Mouse (Mus musculus): ENCODE measurements around the gene Ypel3. TPM values are rescaled to one million over a fixed set of nuclear protein-coding genes. Genes with fewer than 3 reads are reported as not detected.
A peak's percentile ranks its signal among the peaks of the same experiment; 100 is the strongest.

Gene Ypel3
- polyA plus RNA-seq, 1 experiment from 2014 or later = 246 TPM

DNA sequence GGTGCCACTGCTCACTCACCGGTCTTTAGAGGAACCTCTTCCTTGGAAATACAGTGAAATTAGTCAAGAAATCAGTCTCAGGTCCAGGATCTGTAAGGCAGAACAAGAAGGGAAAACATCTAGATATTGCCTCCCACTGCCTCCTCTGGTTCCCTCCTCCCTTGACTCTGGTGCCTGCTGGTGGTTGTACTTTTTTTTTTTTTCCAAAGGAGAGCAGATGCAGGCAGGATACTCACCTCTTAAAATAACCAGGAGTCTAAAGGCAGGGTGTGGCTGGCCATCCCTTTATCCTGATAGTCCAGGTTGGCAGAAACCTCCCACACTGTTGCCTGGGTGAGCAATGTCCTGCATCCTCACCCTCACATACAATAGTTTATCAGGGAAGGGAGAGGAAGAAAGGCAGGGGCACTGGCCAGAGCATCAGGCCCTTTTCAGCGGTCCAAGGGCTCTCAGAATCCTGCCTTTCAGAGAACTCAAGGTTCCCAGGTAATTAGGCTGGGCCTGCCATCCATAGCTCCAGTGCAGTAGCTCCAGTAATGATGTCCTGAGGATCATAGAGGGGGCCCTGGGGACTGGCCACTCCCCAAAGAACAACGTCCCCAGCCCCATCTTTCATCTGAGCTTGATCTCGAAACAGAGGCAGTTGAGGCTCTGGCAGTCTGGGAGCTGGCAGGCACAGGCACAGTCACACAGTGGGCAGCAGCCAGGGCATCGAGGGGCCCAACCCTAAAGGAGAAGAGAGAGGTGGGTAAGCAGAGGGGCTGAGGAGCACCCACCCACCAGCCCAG is 23.7 kb downstream of the Ypel3 start:
- no peak overlapping the region; the same call in 1 of the 2 replicates for H3K27ac ChIP-seq (ENCODE audit: low read depth, low read length)
- peak overlapping the region; percentile 90 for H3K4me2 ChIP-seq (ENCODE audit: low read depth, low read length)
- H3K9ac ChIP-seq (replicated peaks; ENCODE audit: low read depth, low read length) = peak overlapping the region; percentile 87
- peaks cover 19% of the 10 kb centered on the region for H3K4me1 ChIP-seq (ENCODE audit: control insufficient read depth, insufficient read depth, low read length)
- ATAC-seq (ENCODE audit: low read depth) = no peak
- no peaks in the 10 kb centered on the region for H3K27me3 ChIP-seq (ENCODE audit: control insufficient read depth, insufficient read depth, low read length)
- peak overlapping the region; percentile 81 for H3K4me3 ChIP-seq (ENCODE audit: low read depth, low read length)
- H3K36me3 ChIP-seq (ENCODE audit: control insufficient read depth, insufficient read depth, low read length) = peaks cover 15% of the 10 kb centered on the region
- WGBS = 48% methylated on average over 5 of the region's 5 CpGs
- no peaks in the 10 kb centered on the region for H3K9me3 ChIP-seq (ENCODE audit: control insufficient read depth, low read length)

DNA sequence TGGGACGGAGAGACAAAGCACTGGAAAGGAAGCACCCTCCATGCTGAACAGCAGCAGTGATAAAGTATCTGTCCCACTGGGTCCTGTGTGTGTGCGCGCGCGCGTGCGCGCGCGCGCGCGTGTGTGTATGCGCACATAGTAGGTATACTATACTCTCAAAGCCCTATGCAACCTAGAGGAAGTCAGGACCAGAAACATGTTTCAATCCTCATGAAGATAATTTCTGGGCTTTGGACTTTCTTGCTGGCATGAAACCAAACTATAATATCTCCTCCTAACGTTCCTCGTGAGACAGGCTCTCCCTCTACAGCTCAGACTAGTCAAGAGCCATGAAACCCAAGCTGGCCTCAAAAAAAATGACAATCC is 24.3 kb downstream of the Ypel3 start:
- H3K27ac ChIP-seq (ENCODE audit: low read depth, low read length) = no peak overlapping the region
- H3K9ac ChIP-seq (replicated peaks; ENCODE audit: low read depth, low read length) = no peak overlapping the region

DNA sequence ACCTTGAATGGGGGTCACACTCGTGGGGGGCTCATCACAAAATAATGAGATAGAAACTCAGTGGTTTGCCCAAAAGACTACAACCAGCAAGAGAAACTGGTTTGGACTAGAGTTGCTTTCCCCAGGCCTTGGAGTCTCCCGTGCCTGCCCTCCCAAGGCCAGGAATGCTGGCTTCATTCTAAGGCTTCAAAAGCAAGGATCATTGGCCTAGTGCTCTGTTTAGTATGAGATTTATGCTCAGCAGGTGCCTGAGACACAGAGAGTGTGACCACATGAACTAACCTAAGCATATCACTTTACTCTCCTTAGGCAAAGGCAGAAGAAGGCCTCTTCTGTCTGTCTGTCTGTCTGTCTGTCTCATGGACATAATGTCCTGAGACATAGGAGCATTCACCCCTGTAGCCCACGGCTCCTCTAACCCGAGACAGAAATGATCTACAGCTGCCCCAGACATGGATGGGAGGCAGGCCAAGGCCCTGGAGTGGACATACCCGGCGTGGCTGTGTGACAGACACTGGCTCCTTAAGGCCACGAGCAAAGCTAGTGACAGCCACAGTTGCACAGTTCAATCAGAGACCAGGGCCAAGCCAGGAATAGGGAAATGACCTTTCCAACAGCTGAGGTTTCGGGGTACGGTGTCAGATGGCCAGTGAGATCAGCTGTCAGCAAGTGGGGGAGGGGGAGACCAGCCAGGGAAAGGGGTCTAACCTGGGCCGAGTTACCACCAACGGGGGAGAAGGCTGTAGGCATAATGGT is 25.6 kb downstream of the Ypel3 start:
- no peak overlapping the region for H3K9ac ChIP-seq (replicated peaks; ENCODE audit: low read depth, low read length)
- no peaks in the 10 kb centered on the region for H3K36me3 ChIP-seq (ENCODE audit: control insufficient read depth, insufficient read depth, low read length)
- no peaks in the 10 kb centered on the region for H3K27me3 ChIP-seq (ENCODE audit: control insufficient read depth, insufficient read depth, low read length)
- H3K4me1 ChIP-seq (ENCODE audit: control insufficient read depth, insufficient read depth, low read length) = peaks cover 12% of the 10 kb centered on the region
- WGBS = 83% methylated on average over 11 of the region's 11 CpGs
- H3K9me3 ChIP-seq (ENCODE audit: control insufficient read depth, low read length) = no peaks in the 10 kb centered on the region
- no peak for ATAC-seq (ENCODE audit: low read depth)
- H3K27ac ChIP-seq (ENCODE audit: low read depth, low read length) = no peak overlapping the region
- no peak overlapping the region for H3K4me3 ChIP-seq (ENCODE audit: low read depth, low read length)
- no peak overlapping the region for H3K4me2 ChIP-seq (ENCODE audit: low read depth, low read length)

More for the DNA sequence above, 24.3 kb downstream of the Ypel3 start:
- Histone ChIP-seq H3K27me3 (ENCODE audit: control insufficient read depth, insufficient read depth, low read length) (no peaks in the 10 kb centered on the region), H3K4me1 (ENCODE audit: control insufficient read depth, insufficient read depth, low read length) (peaks cover 19% of the 10 kb centered on the region), H3K4me3 (ENCODE audit: low read depth, low read length) (no peak overlapping the region), H3K9me3 (ENCODE audit: control insufficient read depth, low read length) (no peaks in the 10 kb centered on the region), H3K4me2 (ENCODE audit: low read depth, low read length) (no peak overlapping the region), H3K36me3 (ENCODE audit: control insufficient read depth, insufficient read depth, low read length) (peaks cover 11% of the 10 kb centered on the region)
- ATAC-seq (ENCODE audit: low read depth) = no peak
- 95% methylated on average over 16 of the region's 16 CpGs for WGBS

DNA sequence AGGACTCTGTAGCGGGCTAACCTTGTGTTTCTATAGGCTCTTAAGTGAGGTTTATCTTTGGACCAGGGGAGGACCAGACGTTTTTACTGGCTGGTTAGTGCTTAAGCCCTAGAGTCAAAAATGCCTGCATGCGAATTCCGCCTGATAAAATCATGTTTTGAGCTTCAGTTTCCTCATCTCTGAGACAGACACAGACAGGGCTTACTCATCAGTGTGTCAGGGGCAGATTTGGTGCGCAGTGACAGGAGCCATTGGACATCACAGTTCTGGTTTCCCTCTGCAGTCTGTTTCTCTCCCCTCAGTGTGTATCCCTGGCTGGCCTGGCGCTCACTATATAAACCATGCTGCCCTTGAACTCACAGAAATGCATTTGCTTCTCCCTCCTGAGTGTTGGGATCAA is 26.4 kb downstream of the Ypel3 start:
- H3K4me2 ChIP-seq (ENCODE audit: low read depth, low read length) = no peak overlapping the region
- no peak overlapping the region for H3K9ac ChIP-seq (replicated peaks; ENCODE audit: low read depth, low read length)
- no peak for ATAC-seq (ENCODE audit: low read depth)
- no peaks in the 10 kb centered on the region for H3K36me3 ChIP-seq (ENCODE audit: control insufficient read depth, insufficient read depth, low read length)
- H3K4me3 ChIP-seq (ENCODE audit: low read depth, low read length) = no peak overlapping the region
- no peaks in the 10 kb centered on the region for H3K9me3 ChIP-seq (ENCODE audit: control insufficient read depth, low read length)
- H3K27ac ChIP-seq (ENCODE audit: low read depth, low read length) = no peak overlapping the region
- no peaks in the 10 kb centered on the region for H3K27me3 ChIP-seq (ENCODE audit: control insufficient read depth, insufficient read depth, low read length)
- H3K4me1 ChIP-seq (ENCODE audit: control insufficient read depth, insufficient read depth, low read length) = peaks cover 8% of the 10 kb centered on the region; the same call in 1 of the 2 replicates
- 91% methylated on average over 6 of the region's 6 CpGs for WGBS

DNA sequence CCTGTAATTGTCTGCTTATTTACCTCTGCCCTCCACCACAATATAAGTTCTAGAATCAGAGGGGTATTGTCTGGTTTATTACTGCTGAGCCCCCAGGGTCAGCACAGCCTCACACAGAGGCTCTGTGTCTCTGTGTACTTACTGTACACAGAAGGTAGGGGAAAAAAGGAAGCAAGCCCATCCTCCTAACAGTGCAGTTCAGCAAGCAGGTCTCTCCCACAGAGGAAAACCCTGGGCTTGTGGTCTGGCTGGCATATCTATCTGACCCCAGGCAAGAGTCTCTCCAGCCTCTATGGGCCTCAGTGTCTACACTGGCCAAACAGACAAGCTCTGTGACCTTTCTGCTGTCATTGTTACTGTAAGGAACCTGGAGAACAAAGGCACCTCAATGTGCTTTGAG is 27.0 kb downstream of the Ypel3 start:
- H3K27me3 ChIP-seq (ENCODE audit: control insufficient read depth, insufficient read depth, low read length) = no peaks in the 10 kb centered on the region
- no peaks in the 10 kb centered on the region for H3K36me3 ChIP-seq (ENCODE audit: control insufficient read depth, insufficient read depth, low read length)
- no peak for ATAC-seq (ENCODE audit: low read depth)
- H3K9me3 ChIP-seq (ENCODE audit: control insufficient read depth, low read length) = no peaks in the 10 kb centered on the region
- H3K4me1 ChIP-seq (ENCODE audit: control insufficient read depth, insufficient read depth, low read length) = peaks cover 11% of the 10 kb centered on the region; the same call in 1 of the 2 replicates
- H3K9ac ChIP-seq (replicated peaks; ENCODE audit: low read depth, low read length) = no peak overlapping the region
- H3K4me3 ChIP-seq (ENCODE audit: low read depth, low read length) = no peak overlapping the region
- no peak overlapping the region for H3K27ac ChIP-seq (ENCODE audit: low read depth, low read length)
- no peak overlapping the region for H3K4me2 ChIP-seq (ENCODE audit: low read depth, low read length)

GRCm38 (mm10) chr7:126806956-126807355 is 30.2 kb downstream of the Ypel3 start:
- no peak overlapping the region for H3K27ac ChIP-seq (ENCODE audit: low read depth, low read length)
- no peak overlapping the region for H3K4me3 ChIP-seq (ENCODE audit: low read depth, low read length)
- no peaks in the 10 kb centered on the region for H3K36me3 ChIP-seq (ENCODE audit: control insufficient read depth, insufficient read depth, low read length)
- no peak overlapping the region for H3K9ac ChIP-seq (replicated peaks; ENCODE audit: low read depth, low read length)
- H3K4me2 ChIP-seq (ENCODE audit: low read depth, low read length) = no peak overlapping the region
- H3K9me3 ChIP-seq (ENCODE audit: control insufficient read depth, low read length) = no peaks in the 10 kb centered on the region
- peaks cover 8% of the 10 kb centered on the region; the same call in 1 of the 2 replicates for H3K4me1 ChIP-seq (ENCODE audit: control insufficient read depth, insufficient read depth, low read length)
- no peaks in the 10 kb centered on the region for H3K27me3 ChIP-seq (ENCODE audit: control insufficient read depth, insufficient read depth, low read length)
- ATAC-seq (ENCODE audit: low read depth) = no peak
- 90% methylated on average over 6 of the region's 6 CpGs for WGBS

- Histone ChIP-seq H3K27me3 (ENCODE audit: control insufficient read depth, insufficient read depth, low read length) (no peaks in the 10 kb centered on the region), H3K4me1 (ENCODE audit: control insufficient read depth, insufficient read depth, low read length) (peaks cover 8% of the 10 kb centered on the region; the same call in 1 of the 2 replicates), H3K9me3 (ENCODE audit: control insufficient read depth, low read length) (no peaks in the 10 kb centered on the region), H3K27ac (ENCODE audit: low read depth, low read length) (no peak overlapping the region), H3K4me3 (ENCODE audit: low read depth, low read length) (no peak overlapping the region), H3K9ac (replicated peaks; ENCODE audit: low read depth, low read length) (no peak overlapping the region), H3K36me3 (ENCODE audit: control insufficient read depth, insufficient read depth, low read length) (no peaks in the 10 kb centered on the region), H3K4me2 (ENCODE audit: low read depth, low read length) (no peak overlapping the region)
- whole genome bisulfite sequencing = 73% methylated on average over 4 of the region's 4 CpGs
- no peak for ATAC-seq (ENCODE audit: low read depth)
Measured at GRCm38 (mm10) chr7:126807405-126807804, 30.6 kb downstream of the Ypel3 start.

GRCm38 (mm10) chr7:126808703-126809455 is 32.1 kb downstream of the Ypel3 start:
- no peaks in the 10 kb centered on the region for H3K36me3 ChIP-seq (ENCODE audit: control insufficient read depth, insufficient read depth, low read length)
- H3K27ac ChIP-seq (ENCODE audit: low read depth, low read length) = 0 out of 2 replicates have a peak overlapping the region, but pooled peaks have one; percentile 29
- H3K4me2 ChIP-seq (ENCODE audit: low read depth, low read length) = peak overlapping the region; percentile 72
- H3K4me3 ChIP-seq (ENCODE audit: low read depth, low read length) = peak overlapping the region; percentile 55
- H3K27me3 ChIP-seq (ENCODE audit: control insufficient read depth, insufficient read depth, low read length) = no peaks in the 10 kb centered on the region
- WGBS = under 1% methylated on average over 43 of the region's 43 CpGs
- ATAC-seq (ENCODE audit: low read depth) = peak; percentile 96
- peak overlapping the region; percentile 60 for H3K9ac ChIP-seq (replicated peaks; ENCODE audit: low read depth, low read length)
- H3K4me1 ChIP-seq (ENCODE audit: control insufficient read depth, insufficient read depth, low read length) = peaks cover 8% of the 10 kb centered on the region; the same call in 1 of the 2 replicates
- no peaks in the 10 kb centered on the region for H3K9me3 ChIP-seq (ENCODE audit: control insufficient read depth, low read length)
